Mouse (Mus musculus) liver, embryonic 14.5 days (tissue): ENCODE measurements around the gene Tmsb15b2.
"Not testable (repeated sequence)": the region's sequence is repeated elsewhere in the genome, so short reads cannot be mapped to it uniquely, and the experiment has no call there.

Experiments
- CTCF ChIP-seq: IDR thresholded peaks from 2 replicates; pipeline ENCODE4 v1.5.1; 2016; ENCODE audit warnings: antibody characterized with exemption, low read depth, control low read depth
- EP300 ChIP-seq: IDR thresholded peaks from 2 replicates; pipeline ENCODE4 v1.6.1; 2016; ENCODE audit warnings: antibody characterized with exemption, low read depth

DNA sequence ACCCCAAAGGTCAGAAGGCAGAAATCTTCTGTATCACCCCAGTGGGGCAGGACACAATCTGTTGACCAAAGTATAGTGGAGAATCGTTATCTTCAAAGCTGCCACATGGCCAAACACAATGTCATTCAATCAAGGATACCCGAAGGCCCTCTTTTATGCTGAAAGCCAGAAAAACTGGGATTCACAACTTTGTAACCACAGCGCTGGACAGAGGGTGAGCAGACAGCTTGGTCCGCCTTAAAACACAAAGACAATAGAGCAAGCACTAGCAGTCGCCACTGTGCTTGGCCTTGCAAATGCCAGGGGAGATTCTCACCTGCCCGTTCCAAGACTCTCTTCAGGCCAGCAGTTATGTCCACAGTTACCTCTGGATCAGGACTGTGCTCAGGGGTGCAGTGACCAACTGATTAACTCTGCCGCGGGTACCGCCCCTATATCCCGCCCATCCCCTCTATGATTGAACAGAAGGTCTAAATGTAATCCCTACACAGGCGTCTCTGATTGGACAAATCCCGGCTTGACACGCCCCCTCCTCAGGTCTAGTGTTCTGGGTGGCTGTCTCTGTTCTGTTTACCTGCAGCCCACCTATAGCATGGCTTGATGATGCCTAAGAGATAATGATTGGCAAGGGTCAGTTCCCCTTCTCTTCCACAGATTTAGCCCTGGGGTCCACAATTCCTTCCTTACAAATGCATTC lies 17.6 kb downstream of the Tmsb15b2 start:
- TF ChIP-seq CTCF, EP300: not testable (repeated sequence)
